Mouse (Mus musculus) adrenal gland (tissue): ENCODE data around the gene Spint5.

Source experiments
- intact Hi-C: fragments of 180-260 bp; cut with DNase I; formaldehyde crosslinking; loops from one replicate; pipeline ENCODE4 v1.15.1; 2025

Spint5 gene

GRCm38 (mm10) chr2:164735446-164735845 is 20.3 kb downstream of the Spint5 start:
- intact Hi-C loops: no loop called here

GRCm38 (mm10) chr2:164737377-164738090 is 22.4 kb downstream of the Spint5 start:
- intact Hi-C loops: no loop called here

DNA sequence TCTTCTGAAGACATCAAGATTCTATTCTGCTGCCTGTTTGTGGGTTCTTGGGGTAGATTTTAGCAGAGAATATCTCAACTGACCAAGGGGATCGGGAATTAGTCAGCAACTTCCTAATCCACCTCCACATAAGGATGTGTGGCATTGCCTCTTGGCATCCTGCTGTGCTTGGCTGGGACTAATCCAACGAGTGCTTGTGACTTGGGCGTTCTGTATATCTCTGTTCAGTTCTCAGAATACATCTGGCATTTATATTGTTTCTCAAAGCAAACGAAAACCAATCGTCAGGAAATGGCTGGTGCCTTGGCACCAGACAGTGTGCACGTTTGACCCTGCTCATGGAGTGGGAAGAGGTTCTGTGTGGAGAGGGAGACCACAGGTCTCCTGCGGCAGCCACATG is 24.8 kb downstream of the Spint5 start:
- intact Hi-C loops: no loop called here

DNA sequence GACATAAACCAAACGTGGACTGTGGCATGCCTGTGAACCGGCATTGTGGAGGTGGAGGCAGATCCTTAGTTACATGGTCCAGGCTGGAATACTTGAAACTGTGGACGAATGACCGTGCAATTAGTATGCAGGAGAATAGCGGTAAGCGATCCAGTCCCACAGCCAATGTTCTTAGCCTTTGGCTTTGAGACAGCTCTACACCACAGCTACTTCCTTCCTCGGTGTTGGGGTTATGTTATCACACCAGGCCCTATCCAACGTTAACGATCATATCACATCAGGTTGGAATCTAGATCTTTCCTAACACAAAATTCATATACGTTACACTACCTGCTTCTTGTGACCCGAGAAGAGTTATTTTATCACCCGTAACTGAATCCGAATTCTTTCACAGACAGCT is 29.9 kb downstream of the Spint5 start:
- intact Hi-C loops: loop anchor here (5.0 kb wide), 1 partner anchor 42 kb away; the partner anchor contains the start of gene Snx21

DNA sequence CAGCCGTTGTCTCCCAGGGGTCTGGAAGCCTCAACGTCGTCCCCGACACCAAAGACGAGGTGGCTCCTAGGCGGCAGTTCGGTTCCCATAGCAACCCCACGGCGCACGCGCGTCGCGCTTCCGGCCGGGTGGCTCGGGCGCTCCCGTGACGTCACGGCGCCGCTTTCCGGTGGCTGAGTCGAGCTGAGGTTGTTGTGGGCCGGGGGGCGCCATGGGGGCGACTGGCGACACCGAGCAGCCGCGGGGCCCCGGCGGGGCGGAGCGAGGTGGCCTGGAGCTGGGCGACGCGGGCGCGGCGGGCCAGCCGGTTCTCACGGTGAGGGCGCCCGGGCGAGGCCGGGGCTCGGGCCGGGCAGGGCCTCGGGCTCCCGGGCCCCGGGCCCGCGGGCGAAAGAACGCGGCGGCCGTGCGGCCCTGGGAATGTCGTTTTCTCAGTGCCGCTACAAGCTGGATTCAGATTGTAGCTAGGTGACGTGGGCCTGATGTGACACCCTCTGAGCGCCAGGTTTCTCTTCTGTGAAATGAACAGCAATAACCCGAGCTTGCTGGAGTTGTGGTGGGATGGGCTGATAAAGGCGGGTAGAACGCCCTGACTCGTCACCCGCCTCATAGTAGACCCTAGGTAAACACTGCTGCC is 30.9 kb downstream of the Spint5 start, which contains the start of the genes Wfdc3 and Dnttip1:
TSS of gene Wfdc3 (minus strand) at position 89 of the 637 bp plus-strand sequence.
TSS of gene Dnttip1 (plus strand) at position 141 of the 637 bp plus-strand sequence.
- intact Hi-C loops: loop anchor here (5.0 kb wide), 1 partner anchor 41 kb away; the partner anchor contains the start of gene Snx21

GRCm38 (mm10) chr2:164746693-164747092 is 31.6 kb downstream of the Spint5 start:
- intact Hi-C loops: loop anchor here (5.0 kb wide), 1 partner anchor 41 kb away; the partner anchor contains the start of gene Snx21

DNA sequence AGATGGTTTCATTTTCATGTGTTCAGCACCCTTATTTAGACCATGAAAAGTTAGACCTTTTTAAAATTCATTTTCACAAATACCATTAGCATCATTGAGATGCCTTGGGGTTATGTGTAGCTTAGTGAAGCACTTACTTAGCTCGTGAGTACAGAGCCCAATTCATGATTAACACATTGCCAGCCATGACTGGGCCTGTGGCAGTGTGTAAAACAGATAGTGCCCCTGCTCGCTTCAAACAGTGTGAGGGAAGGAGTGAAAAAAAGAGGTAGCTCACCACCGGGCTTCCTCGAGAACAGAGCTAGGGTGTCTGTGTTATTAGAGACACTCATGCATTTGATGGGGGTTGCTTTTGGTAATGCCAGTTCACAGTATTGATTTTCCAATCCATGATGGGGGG is 33.1 kb downstream of the Spint5 start:
- intact Hi-C loops: loop anchor here (5.0 kb wide), 1 partner anchor 39 kb away; the partner anchor contains the start of gene Snx21

GRCm38 (mm10) chr2:164748991-164749390 is 33.9 kb downstream of the Spint5 start:
- intact Hi-C loops: loop anchor here (5.0 kb wide), 1 partner anchor 38 kb away; the partner anchor contains the start of gene Snx21

- intact Hi-C loops: no loop called here
Measured at GRCm38 (mm10) chr2:164752454-164752853, 37.3 kb downstream of the Spint5 start.

DNA sequence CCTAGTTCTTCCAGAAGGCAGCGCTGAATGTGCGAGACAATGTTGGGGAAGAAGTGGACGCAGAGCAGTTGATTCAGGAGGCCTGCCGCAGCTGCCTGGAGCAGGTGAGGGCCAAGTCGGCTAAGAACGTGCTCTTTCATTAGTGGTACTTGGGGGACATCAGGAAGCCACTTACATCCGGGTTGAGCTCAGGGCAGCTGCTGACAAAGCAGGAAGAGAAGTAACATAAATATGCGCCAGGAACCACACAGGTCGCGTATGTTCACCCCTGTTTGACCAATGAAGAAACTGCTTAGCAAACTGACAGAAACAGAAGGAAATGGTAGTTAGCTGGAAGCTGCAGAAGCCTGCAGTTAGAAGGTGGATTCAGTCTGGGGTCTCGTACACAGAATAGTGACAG is 39.0 kb downstream of the Spint5 start:
- intact Hi-C loops: no loop called here

GRCm38 (mm10) chr2:164754800-164755199 is 39.7 kb downstream of the Spint5 start:
- intact Hi-C loops: no loop called here

DNA sequence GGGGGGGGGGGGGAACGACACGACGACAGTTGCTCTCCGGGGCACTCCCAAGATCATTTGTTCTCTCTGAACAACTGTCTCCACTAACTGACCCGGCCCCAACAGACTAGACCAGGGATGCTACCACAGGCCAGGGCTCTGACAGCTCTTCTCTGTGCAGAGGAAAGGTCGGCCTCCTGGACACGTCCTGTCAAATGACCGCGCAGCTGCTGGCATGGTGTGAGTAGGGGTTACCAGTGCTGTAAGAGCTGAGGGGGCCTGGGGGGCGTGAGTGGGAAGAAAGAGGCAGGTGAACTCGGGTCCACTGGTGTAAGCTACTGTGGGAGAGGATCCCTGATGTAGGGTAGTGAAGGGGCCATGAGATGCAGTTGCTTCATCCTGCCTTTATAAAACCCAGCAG is 42.7 kb downstream of the Spint5 start:
- intact Hi-C loops: no loop called here

DNA sequence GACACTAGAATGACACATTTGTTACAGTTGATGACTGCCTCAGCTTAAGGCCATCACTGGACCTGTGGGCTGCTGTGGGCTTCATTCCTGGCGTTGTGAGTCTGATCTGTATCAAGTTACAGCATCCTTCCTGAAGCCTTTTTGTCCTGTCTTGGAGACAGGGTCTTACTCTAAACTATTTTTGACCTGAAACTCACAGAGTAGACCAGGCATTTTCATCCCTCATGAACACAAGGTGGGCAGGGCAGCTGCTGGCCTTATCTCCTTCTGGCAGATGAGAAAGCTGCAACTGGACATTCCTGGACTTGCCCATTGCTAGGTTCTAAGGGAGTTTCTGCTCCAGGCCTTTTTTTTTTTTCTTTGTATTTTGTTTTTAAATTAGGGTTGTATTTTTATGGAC is 43.6 kb downstream of the Spint5 start:
- intact Hi-C loops: no loop called here

GRCm38 (mm10) chr2:164760059-164760833 is 45.1 kb downstream of the Spint5 start:
- intact Hi-C loops: no loop called here

DNA sequence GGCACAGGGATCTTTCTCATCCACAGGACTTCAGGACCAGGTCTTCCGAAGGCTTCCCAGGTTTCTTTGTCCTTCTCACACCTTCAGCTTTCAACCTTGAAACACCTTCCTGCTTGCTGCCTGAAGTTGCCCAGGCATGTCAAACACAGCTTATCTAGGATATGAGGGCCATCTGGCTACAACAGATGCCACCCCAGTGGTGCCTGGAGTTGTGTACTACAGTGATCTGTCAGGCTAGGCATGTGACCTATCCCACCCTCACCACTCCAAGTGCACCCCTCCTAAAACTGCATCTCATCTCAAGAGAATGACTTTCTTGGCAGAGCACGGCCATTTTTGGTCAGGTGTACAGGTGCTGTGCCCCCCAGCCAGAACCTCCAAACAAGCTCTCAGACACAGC is 46.4 kb downstream of the Spint5 start:
- intact Hi-C loops: no loop called here

DNA sequence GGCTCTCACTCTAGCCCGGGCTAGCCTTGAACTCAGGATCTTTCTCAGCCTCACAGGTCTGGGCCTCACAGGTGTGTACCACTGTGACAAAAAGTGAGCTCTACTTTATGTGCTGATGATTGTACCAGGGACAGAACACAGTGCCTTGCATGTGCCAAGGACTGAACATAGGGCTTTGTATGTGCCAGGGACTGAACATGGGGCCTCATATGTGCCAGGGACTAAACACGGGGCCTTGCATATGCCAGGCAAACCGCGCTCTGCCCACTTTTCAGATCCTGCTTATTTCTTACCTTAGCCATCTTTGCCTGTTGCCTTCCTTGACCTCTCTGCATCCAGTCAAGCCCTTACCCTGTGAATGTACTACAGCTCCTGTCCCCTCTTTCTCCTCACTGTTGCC is 46.9 kb downstream of the Spint5 start:
- intact Hi-C loops: no loop called here

GRCm38 (mm10) chr2:164762593-164762992 is 47.5 kb downstream of the Spint5 start:
- intact Hi-C loops: no loop called here

DNA sequence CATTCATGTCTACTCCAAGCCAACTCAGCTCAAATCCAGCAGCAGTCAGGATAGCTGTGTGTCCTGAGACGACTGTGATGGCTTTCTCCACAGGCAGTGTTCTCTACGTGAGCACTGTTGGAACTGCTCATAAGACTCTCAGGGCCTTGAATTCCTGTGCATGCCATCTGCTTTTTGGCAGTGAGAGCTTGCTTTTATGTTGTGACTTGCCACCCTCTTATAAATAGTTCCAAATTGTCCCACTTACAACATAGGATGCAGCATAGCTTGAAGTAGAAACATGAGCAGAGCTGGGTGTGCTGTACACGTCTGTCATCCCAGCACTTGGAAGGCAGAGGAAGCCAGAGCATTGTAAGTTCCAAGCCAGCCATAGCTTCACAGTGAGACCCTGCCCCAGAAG is 50.7 kb downstream of the Spint5 start:
- intact Hi-C loops: no loop called here
